Mouse (Mus musculus): Measurements from ENCODE around the gene Tmc6. TPM values are rescaled to one million over a fixed set of nuclear protein-coding genes. Genes with fewer than 3 reads are reported as not detected.

The Tmc6 gene
- total and polyA plus RNA-seq, 3 experiments: 16.8 to 28.4 (median 26.8) TPM

DNA sequence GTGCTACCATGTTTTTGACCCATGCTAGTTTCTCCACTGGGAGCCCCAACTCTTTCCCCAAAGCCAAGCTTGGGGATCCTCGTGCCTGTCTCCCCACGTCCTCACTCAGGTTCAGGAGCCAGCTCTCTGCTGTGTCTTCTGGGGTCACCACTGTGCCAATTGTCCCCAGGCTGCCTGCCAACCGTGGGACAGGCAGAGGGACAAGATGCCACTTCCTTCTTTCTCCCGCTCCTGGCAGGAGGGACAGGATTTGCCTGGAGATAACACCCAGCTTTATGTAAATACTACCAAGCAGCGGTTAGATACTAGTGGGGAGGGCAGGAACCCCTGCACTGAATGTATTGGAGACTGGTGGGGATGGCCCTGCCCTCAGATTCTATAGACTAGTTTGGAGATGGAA, 31.9 kb upstream of the Tmc6 start:
- H3K9me3 ChIP-seq (replicated peaks; ENCODE audit: low read length): no peaks in the 10 kb centered on the region
- in situ Hi-C loops (cut with MboI; ENCODE audit: low pct_ligation_motif_present, low pct_unique_long_range_greater_than_20kb, low sequenced_read_pairs): no loop called here
- H3K36me3 ChIP-seq (replicated peaks in 1 of 2; ENCODE audit: control insufficient read depth in 1 of 2, insufficient read depth in 1 of 2, low read length in 1 of 2): peaks cover 74 to 76% of the 10 kb centered on the region in 2 experiments
- no peak overlapping the region for H3K4me2 ChIP-seq (ENCODE audit: insufficient read depth, low read depth, poor library complexity, severe bottlenecking)
- dilution Hi-C loops (cut with MboI; ENCODE audit: extremely low pct_ligation_motif_present, extremely low pct_unique_long_range_greater_than_20kb, low sequenced_read_pairs): no loop called here
- H3K27me3 ChIP-seq (replicated peaks): no peaks in the 10 kb centered on the region
- H3K9ac ChIP-seq (ENCODE audit: insufficient read depth, low read depth): no peak overlapping the region
- peaks cover 20 to 83% of the 10 kb centered on the region in 2 experiments for H3K4me1 ChIP-seq (ENCODE audit: control insufficient read depth in 1 of 2, insufficient read depth in 2 of 2)
- no peak overlapping the region for H3K4me3 ChIP-seq (replicated peaks in 1 of 3; ENCODE audit: low read depth in 2 of 3, low read length in 2 of 3, poor library complexity in 1 of 3)
- H3K27ac ChIP-seq (ENCODE audit: insufficient read depth, low read depth): peak overlapping the region; percentile 9; the same call in 1 of the 2 replicates
- peaks cover 67% of the 10 kb centered on the region for H3K79me2 ChIP-seq (replicated peaks; ENCODE audit: control insufficient read depth, extremely low read depth, insufficient read depth, poor library complexity, severe bottlenecking)
- no peak for DNase-seq (ENCODE audit: extremely low read depth)
- TF ChIP-seq SMC3 (IDR thresholded peaks at IDR 0.05; ENCODE audit: low read depth, low read length): peak; percentile 1; the same call in 1 of the 2 replicates
- TF ChIP-seq POLR2A (IDR thresholded peaks at IDR 0.05; ENCODE audit: low read depth, low read length): peak; percentile 33; the same call in 1 of the 2 replicates
- 0 out of 2 replicates have a peak, but pooled peaks have one; percentile 1 for TF ChIP-seq ZMIZ1 (IDR thresholded peaks at IDR 0.05; ENCODE audit: low read depth, low read length)
- no peak for TF ChIP-seq UBTF (IDR thresholded peaks at IDR 0.05; ENCODE audit: low read depth, low read length)

- dilution Hi-C loops (cut with MboI; ENCODE audit: extremely low pct_ligation_motif_present, extremely low pct_unique_long_range_greater_than_20kb, low sequenced_read_pairs): no loop called here
- peaks cover 28 to 83% of the 10 kb centered on the region in 2 experiments for H3K4me1 ChIP-seq (ENCODE audit: control insufficient read depth in 1 of 2, insufficient read depth in 2 of 2)
- no peaks in the 10 kb centered on the region for H3K9me3 ChIP-seq (replicated peaks; ENCODE audit: low read length)
- H3K4me3 ChIP-seq (replicated peaks in 1 of 3; ENCODE audit: low read depth in 2 of 3, low read length in 2 of 3, poor library complexity in 1 of 3): peak overlapping the region; percentile 80 to 98 (median 93)
- peaks cover 41 to 57% of the 10 kb centered on the region in 2 experiments for H3K36me3 ChIP-seq (replicated peaks in 1 of 2; ENCODE audit: control insufficient read depth in 1 of 2, insufficient read depth in 1 of 2, low read length in 1 of 2)
- peak; percentile 94 for DNase-seq (ENCODE audit: extremely low read depth)
- in situ Hi-C loops (cut with MboI; ENCODE audit: low pct_ligation_motif_present, low pct_unique_long_range_greater_than_20kb, low sequenced_read_pairs): no loop called here
- peaks cover 56% of the 10 kb centered on the region for H3K79me2 ChIP-seq (replicated peaks; ENCODE audit: control insufficient read depth, extremely low read depth, insufficient read depth, poor library complexity, severe bottlenecking)
- H3K27me3 ChIP-seq (replicated peaks): no peaks in the 10 kb centered on the region
- H3K4me2 ChIP-seq (ENCODE audit: insufficient read depth, low read depth, poor library complexity, severe bottlenecking): peak overlapping the region; percentile 67
- H3K27ac ChIP-seq (ENCODE audit: insufficient read depth, low read depth): peak overlapping the region; percentile 68
- H3K9ac ChIP-seq (ENCODE audit: insufficient read depth, low read depth): peak overlapping the region; percentile 73
- no peak for TF ChIP-seq ZKSCAN1 (IDR thresholded peaks at IDR 0.05; ENCODE audit: borderline replicate concordance, low read depth, low read length)
- no peak for TF ChIP-seq ZNF384 (IDR thresholded peaks at IDR 0.05; ENCODE audit: low read depth, low read length)
- TF ChIP-seq ZC3H11A (IDR thresholded peaks at IDR 0.05; ENCODE audit: low read depth, low read length): no peak
- TF ChIP-seq UBTF (IDR thresholded peaks at IDR 0.05; ENCODE audit: low read depth, low read length): peak; percentile 43
- peak; percentile 94 for TF ChIP-seq ZMIZ1 (IDR thresholded peaks at IDR 0.05; ENCODE audit: low read depth, low read length)
- 0 out of 2 replicates have a peak, but pooled peaks have one; percentile 68 for TF ChIP-seq CHD2 (IDR thresholded peaks at IDR 0.05; ENCODE audit: low read length)
- TF ChIP-seq USF2 (conservative IDR thresholded peaks at IDR 0.05; ENCODE audit: low read depth, low read length): no peak
- TF ChIP-seq CTCF (conservative IDR thresholded peaks at IDR 0.05 in 1 of 2, IDR thresholded peaks at IDR 0.05 in 1 of 2; ENCODE audit: low read depth in 2 of 2, low read length in 2 of 2): peak in 1 of 2 experiments; percentile 45; a peak in 2 of 4 replicates
- TF ChIP-seq MAFK (IDR thresholded peaks at IDR 0.05; ENCODE audit: insufficient replicate concordance, low read length): no peak
- TF ChIP-seq KAT2A (IDR thresholded peaks at IDR 0.05; ENCODE audit: insufficient replicate concordance, low read length): 0 out of 2 replicates have a peak, but pooled peaks have one; percentile 29
- peak; percentile 62 for TF ChIP-seq POLR2A (IDR thresholded peaks at IDR 0.05; ENCODE audit: low read depth, low read length)
- TF ChIP-seq CHD1 (IDR thresholded peaks at IDR 0.05; ENCODE audit: low read depth, low read length): no peak; the same call in 1 of the 2 replicates
- no peak for TF ChIP-seq JUN (IDR thresholded peaks at IDR 0.05; ENCODE audit: insufficient read depth, low read depth, low read length)
- no peak for TF ChIP-seq NRF1 (IDR thresholded peaks at IDR 0.05; ENCODE audit: low read depth, low read length)
- TF ChIP-seq MAZ (IDR thresholded peaks at IDR 0.05; ENCODE audit: low read depth, low read length): 0 out of 2 replicates have a peak, but pooled peaks have one; percentile 75
- no peak; the same call in 1 of the 2 replicates for TF ChIP-seq RAD21 (IDR thresholded peaks at IDR 0.05; ENCODE audit: low read depth, low read length)
- peak; percentile 95 for TF ChIP-seq POLR2AphosphoS2 (IDR thresholded peaks at IDR 0.05; ENCODE audit: low read depth, low read length)
- TF ChIP-seq JUND (conservative IDR thresholded peaks at IDR 0.05; ENCODE audit: low read depth, low read length): no peak
- TF ChIP-seq BHLHE40 (IDR thresholded peaks at IDR 0.05; ENCODE audit: low read depth, low read length): peak; percentile 29; the same call in 1 of the 2 replicates
- peak; percentile 32; the same call in 1 of the 2 replicates for TF ChIP-seq HCFC1 (IDR thresholded peaks at IDR 0.05; ENCODE audit: low read depth, low read length)
- TF ChIP-seq ETS1 (conservative IDR thresholded peaks at IDR 0.05; ENCODE audit: low read depth, low read length): no peak; the same call in 1 of the 2 replicates
- TF ChIP-seq GABPA (IDR thresholded peaks at IDR 0.05; ENCODE audit: insufficient replicate concordance, low read depth, low read length): no peak
- no peak; the same call in 1 of the 2 replicates for TF ChIP-seq MXI1 (IDR thresholded peaks at IDR 0.05; ENCODE audit: low read depth, low read length)
- no peak for TF ChIP-seq MYC (IDR thresholded peaks at IDR 0.05; ENCODE audit: low read depth, low read length)
- TF ChIP-seq PAX5 (IDR thresholded peaks at IDR 0.05; ENCODE audit: low read length): no peak
- TF ChIP-seq NELFE (IDR thresholded peaks at IDR 0.05; ENCODE audit: low read depth, low read length): peak; percentile 52; the same call in 1 of the 2 replicates
- peak; percentile 5 for TF ChIP-seq SMC3 (IDR thresholded peaks at IDR 0.05; ENCODE audit: low read depth, low read length)
- TF ChIP-seq IRF4 (IDR thresholded peaks at IDR 0.05; ENCODE audit: low read depth, low read length): peak; percentile 49; the same call in 1 of the 2 replicates
- peak; percentile 54; the same call in 1 of the 2 replicates for TF ChIP-seq TBP (conservative IDR thresholded peaks at IDR 0.05; ENCODE audit: low read depth, low read length)
- TF ChIP-seq SIN3A (IDR thresholded peaks at IDR 0.05; ENCODE audit: low read length): no peak; the same call in 1 of the 2 replicates
These were observed 28.5 kb upstream of the Tmc6 start for GRCm38 (mm10) chr11:117810401-117811046.

Measured in CH12.LX (cell line).